Mouse (Mus musculus): ENCODE data around the gene G430095P16Rik. TPM values are rescaled to one million over a fixed set of nuclear protein-coding genes. Genes with fewer than 3 reads are reported as not detected.

The G430095P16Rik gene
- polyA plus RNA-seq, 1 experiment from 2014 or later: 7.8 TPM

GRCm38 (mm10) chr8:84735597-84735996 is 12.8 kb downstream of the G430095P16Rik start:
- no peak for ATAC-seq (ENCODE audit: extremely low read depth, insufficient number of reproducible peaks, low FRiP score, low TSS enrichment)
- Histone ChIP-seq H3K9me3 (no peaks in the 10 kb centered on the region), H3K27ac (replicated peaks) (peak overlapping the region; percentile 29; the same call in 1 of the 2 replicates), H3K36me3 (no peaks in the 10 kb centered on the region), H3K27me3 (replicated peaks) (peaks cover 14% of the 10 kb centered on the region), H3K9ac (peak overlapping the region; percentile 60), H3K4me3 (no peak overlapping the region), H3K4me1 (peaks cover 95% of the 10 kb centered on the region), H3K4me2 (no peak overlapping the region)
- 39% methylated on average over 2 of the region's 2 CpGs for WGBS

GRCm38 (mm10) chr8:84736521-84736920 is 13.7 kb downstream of the G430095P16Rik start:
- Histone ChIP-seq H3K27me3 (replicated peaks) (peaks cover 24% of the 10 kb centered on the region), H3K9ac (peak overlapping the region; percentile 60; the same call in 1 of the 2 replicates), H3K27ac (replicated peaks) (no peak overlapping the region), H3K4me1 (peaks cover 95% of the 10 kb centered on the region), H3K36me3 (no peaks in the 10 kb centered on the region), H3K9me3 (no peaks in the 10 kb centered on the region), H3K4me3 (no peak overlapping the region), H3K4me2 (no peak overlapping the region)
- WGBS: 91% methylated on average over 4 of the region's 4 CpGs
- no peak for ATAC-seq (ENCODE audit: extremely low read depth, insufficient number of reproducible peaks, low FRiP score, low TSS enrichment)

- 0 out of 2 replicates have a peak, but pooled peaks have one; percentile 15 for ATAC-seq (ENCODE audit: extremely low read depth, insufficient number of reproducible peaks, low FRiP score, low TSS enrichment)
- H3K36me3 ChIP-seq: no peaks in the 10 kb centered on the region
- H3K9me3 ChIP-seq: no peaks in the 10 kb centered on the region
- peaks cover 28% of the 10 kb centered on the region for H3K27me3 ChIP-seq (replicated peaks)
- H3K4me1 ChIP-seq: peaks cover 95% of the 10 kb centered on the region
- peak overlapping the region; percentile 60; the same call in 1 of the 2 replicates for H3K27ac ChIP-seq (replicated peaks)
- H3K9ac ChIP-seq: peak overlapping the region; percentile 71
- peak overlapping the region; percentile 60 for H3K4me2 ChIP-seq
- peak overlapping the region; percentile 31 for H3K4me3 ChIP-seq
- 1% methylated on average over 16 of the region's 16 CpGs for WGBS
These were observed 14.8 kb downstream of the G430095P16Rik start for GRCm38 (mm10) chr8:84737608-84738007.

GRCm38 (mm10) chr8:84738266-84738665 is 15.5 kb downstream of the G430095P16Rik start:
- no peak for ATAC-seq (ENCODE audit: extremely low read depth, insufficient number of reproducible peaks, low FRiP score, low TSS enrichment)
- peak overlapping the region; percentile 31 for H3K4me3 ChIP-seq
- H3K4me2 ChIP-seq: peak overlapping the region; percentile 60
- 30% methylated on average over 10 of the region's 10 CpGs for WGBS
- H3K9me3 ChIP-seq: no peaks in the 10 kb centered on the region
- H3K36me3 ChIP-seq: no peaks in the 10 kb centered on the region
- H3K27ac ChIP-seq (replicated peaks): peak overlapping the region; percentile 60; the same call in 1 of the 2 replicates
- H3K9ac ChIP-seq: peak overlapping the region; percentile 71
- peaks cover 95% of the 10 kb centered on the region for H3K4me1 ChIP-seq
- H3K27me3 ChIP-seq (replicated peaks): peaks cover 28% of the 10 kb centered on the region

- peak overlapping the region; percentile 60; the same call in 1 of the 2 replicates for H3K4me2 ChIP-seq
- peaks cover 28% of the 10 kb centered on the region for H3K27me3 ChIP-seq (replicated peaks)
- H3K4me3 ChIP-seq: no peak overlapping the region
- peak overlapping the region; percentile 60; the same call in 1 of the 2 replicates for H3K27ac ChIP-seq (replicated peaks)
- no peaks in the 10 kb centered on the region for H3K36me3 ChIP-seq
- peak overlapping the region; percentile 71; the same call in 1 of the 2 replicates for H3K9ac ChIP-seq
- no peaks in the 10 kb centered on the region for H3K9me3 ChIP-seq
- no peak for ATAC-seq (ENCODE audit: extremely low read depth, insufficient number of reproducible peaks, low FRiP score, low TSS enrichment)
- peaks cover 95% of the 10 kb centered on the region for H3K4me1 ChIP-seq
- 69% methylated on average over 10 of the region's 10 CpGs for WGBS
These were observed 16.1 kb downstream of the G430095P16Rik start for GRCm38 (mm10) chr8:84738715-84739400.

- no peaks in the 10 kb centered on the region for H3K36me3 ChIP-seq
- no peak for ATAC-seq (ENCODE audit: extremely low read depth, insufficient number of reproducible peaks, low FRiP score, low TSS enrichment)
- peak overlapping the region; percentile 60; the same call in 1 of the 2 replicates for H3K27ac ChIP-seq (replicated peaks)
- 16% methylated on average over 1 of the region's 1 CpGs for WGBS
- no peak overlapping the region for H3K4me2 ChIP-seq
- peaks cover 96% of the 10 kb centered on the region for H3K4me1 ChIP-seq
- H3K9me3 ChIP-seq: no peaks in the 10 kb centered on the region
- H3K9ac ChIP-seq: peak overlapping the region; percentile 40; the same call in 1 of the 2 replicates
- no peak overlapping the region for H3K4me3 ChIP-seq
- peaks cover 28% of the 10 kb centered on the region for H3K27me3 ChIP-seq (replicated peaks)
These were observed 16.6 kb downstream of the G430095P16Rik start for GRCm38 (mm10) chr8:84739401-84739742.

- Histone ChIP-seq H3K4me1 (peaks cover 96% of the 10 kb centered on the region), H3K9me3 (no peaks in the 10 kb centered on the region), H3K27me3 (replicated peaks) (peaks cover 30% of the 10 kb centered on the region), H3K4me3 (no peak overlapping the region), H3K4me2 (no peak overlapping the region), H3K9ac (peak overlapping the region; percentile 80), H3K27ac (replicated peaks) (peak overlapping the region; percentile 95), H3K36me3 (no peaks in the 10 kb centered on the region)
- WGBS: 56% methylated on average over 13 of the region's 13 CpGs
- no peak for ATAC-seq (ENCODE audit: extremely low read depth, insufficient number of reproducible peaks, low FRiP score, low TSS enrichment)
These were observed 18.4 kb downstream of the G430095P16Rik start for GRCm38 (mm10) chr8:84740895-84741843.

GRCm38 (mm10) chr8:84742171-84743053 is 19.6 kb downstream of the G430095P16Rik start:
- ATAC-seq (ENCODE audit: extremely low read depth, insufficient number of reproducible peaks, low FRiP score, low TSS enrichment): peak; percentile 23; the same call in 1 of the 2 replicates
- peak overlapping the region; percentile 95 for H3K27ac ChIP-seq (replicated peaks)
- H3K4me1 ChIP-seq: peaks cover 98% of the 10 kb centered on the region
- H3K9me3 ChIP-seq: no peaks in the 10 kb centered on the region
- 16% methylated on average over 32 of the region's 32 CpGs for WGBS
- H3K36me3 ChIP-seq: no peaks in the 10 kb centered on the region
- peak overlapping the region; percentile 36 for H3K4me3 ChIP-seq
- peaks cover 40% of the 10 kb centered on the region for H3K27me3 ChIP-seq (replicated peaks)
- H3K9ac ChIP-seq: peak overlapping the region; percentile 80
- H3K4me2 ChIP-seq: peak overlapping the region; percentile 63

GRCm38 (mm10) chr8:84743054-84743415 is 20.2 kb downstream of the G430095P16Rik start:
- peaks cover 40% of the 10 kb centered on the region for H3K27me3 ChIP-seq (replicated peaks)
- WGBS: 14% methylated on average over 10 of the region's 10 CpGs
- H3K4me2 ChIP-seq: peak overlapping the region; percentile 63
- peaks cover 92% of the 10 kb centered on the region for H3K4me1 ChIP-seq
- H3K27ac ChIP-seq (replicated peaks): peak overlapping the region; percentile 95
- H3K4me3 ChIP-seq: peak overlapping the region; percentile 36
- H3K9ac ChIP-seq: peak overlapping the region; percentile 80
- no peaks in the 10 kb centered on the region for H3K9me3 ChIP-seq
- no peaks in the 10 kb centered on the region for H3K36me3 ChIP-seq
- 0 out of 2 replicates have a peak, but pooled peaks have one; percentile 1 for ATAC-seq (ENCODE audit: extremely low read depth, insufficient number of reproducible peaks, low FRiP score, low TSS enrichment)

GRCm38 (mm10) chr8:84743517-84744420 is 21.0 kb downstream of the G430095P16Rik start:
- 14% methylated on average over 17 of the region's 17 CpGs for WGBS
- peaks cover 34% of the 10 kb centered on the region for H3K27me3 ChIP-seq (replicated peaks)

More at GRCm38 (mm10) chr8:84743517-84744420, 21.0 kb downstream of the G430095P16Rik start:
- no peaks in the 10 kb centered on the region for H3K36me3 ChIP-seq
- H3K27ac ChIP-seq (replicated peaks): peak overlapping the region; percentile 95
- peaks cover 87% of the 10 kb centered on the region for H3K4me1 ChIP-seq
- peak; percentile 20; the same call in 1 of the 2 replicates for ATAC-seq (ENCODE audit: extremely low read depth, insufficient number of reproducible peaks, low FRiP score, low TSS enrichment)
- peak overlapping the region; percentile 63 for H3K4me2 ChIP-seq
- H3K9me3 ChIP-seq: no peaks in the 10 kb centered on the region
- peak overlapping the region; percentile 14; the same call in 1 of the 2 replicates for H3K4me3 ChIP-seq
- peak overlapping the region; percentile 80 for H3K9ac ChIP-seq
